Mouse (Mus musculus): ENCODE measurements at regions not wholly inside any gene's neighbourhood (a gene's known extent, or its start where the extent isn't known, plus 50 kb on each side); places are given as distances from the start of the nearest gene placed in this dataset.

DNA sequence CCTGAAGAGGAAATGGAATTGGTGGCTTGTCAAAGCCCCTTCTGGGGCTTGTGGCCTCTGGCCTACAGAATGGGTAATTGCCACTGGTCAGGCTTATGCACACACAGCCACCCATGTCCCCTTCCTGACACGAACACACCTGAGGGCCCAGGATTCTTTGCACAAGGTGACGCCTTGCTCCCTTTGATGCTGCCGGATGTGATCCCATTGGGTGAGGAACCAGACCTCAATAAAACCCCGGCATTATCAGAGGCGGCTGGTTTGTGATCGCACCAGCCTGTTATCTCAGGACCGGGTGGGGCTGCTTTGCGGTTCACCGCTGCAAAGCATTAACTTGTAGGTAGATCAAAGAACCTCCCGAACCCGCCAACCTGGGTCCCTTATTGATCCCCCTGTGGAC, 270.5 kb downstream of the Sox9 start:
- H3K9me3 ChIP-seq (ENCODE audit: low read length) = no peaks in the 10 kb centered on the region
- no peak for TF ChIP-seq CTCF (conservative IDR thresholded peaks at IDR 0.05; ENCODE audit: low read length)
- TF ChIP-seq NANOG (IDR thresholded peaks at IDR 0.05; ENCODE audit: borderline replicate concordance, low read length) = no peak
- TF ChIP-seq POU5F1 (IDR thresholded peaks at IDR 0.05; ENCODE audit: borderline replicate concordance, low read length) = no peak
- H3K4me3 ChIP-seq (replicated peaks; ENCODE audit: low read length) = no peak overlapping the region

GRCm38 (mm10) chr11:113056042-113056632, 274.1 kb downstream of the Sox9 start:
- no peak for TF ChIP-seq NANOG (IDR thresholded peaks at IDR 0.05; ENCODE audit: borderline replicate concordance, low read length)
- TF ChIP-seq POU5F1 (IDR thresholded peaks at IDR 0.05; ENCODE audit: borderline replicate concordance, low read length) = no peak
- TF ChIP-seq CTCF (conservative IDR thresholded peaks at IDR 0.05; ENCODE audit: low read length) = no peak
- peaks cover 21% of the 10 kb centered on the region for H3K27me3 ChIP-seq (ENCODE audit: insufficient read depth, low read length)
- no peaks in the 10 kb centered on the region for H3K36me3 ChIP-seq (ENCODE audit: insufficient read depth, low read length)
- no peaks in the 10 kb centered on the region; the same call in 1 of the 2 replicates for H3K4me1 ChIP-seq (replicated peaks; ENCODE audit: low read depth, low read length)
- H3K9me3 ChIP-seq (ENCODE audit: low read length) = no peaks in the 10 kb centered on the region
- no peak overlapping the region for H3K4me3 ChIP-seq (replicated peaks; ENCODE audit: low read length)

More for the DNA sequence above, 270.5 kb downstream of the Sox9 start:
- no peaks in the 10 kb centered on the region for H3K36me3 ChIP-seq (ENCODE audit: insufficient read depth, low read length)
- peaks cover 37% of the 10 kb centered on the region for H3K27me3 ChIP-seq (ENCODE audit: insufficient read depth, low read length)
- H3K4me1 ChIP-seq (replicated peaks; ENCODE audit: low read depth, low read length) = peaks cover 8% of the 10 kb centered on the region

DNA sequence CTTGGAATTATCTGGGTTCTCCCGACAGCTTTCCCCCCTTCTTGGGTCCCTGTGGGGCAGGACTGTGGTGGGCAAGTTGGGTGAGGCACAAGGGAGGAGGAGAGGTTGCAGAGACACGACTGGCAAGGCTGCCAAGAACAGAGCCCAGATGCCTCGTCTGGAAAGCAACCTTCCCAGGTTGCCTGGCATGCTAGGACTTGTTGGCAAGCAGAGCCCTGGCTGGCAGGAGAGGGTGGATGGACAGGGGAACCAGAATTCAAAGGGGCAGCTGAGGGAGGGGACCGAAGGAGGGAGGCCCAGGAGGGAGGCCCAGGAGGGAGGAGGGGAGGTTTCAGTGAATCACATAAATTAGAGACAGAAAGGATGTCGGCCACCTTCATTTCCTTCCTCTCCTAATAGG, 274.8 kb downstream of the Sox9 start:
- no peaks in the 10 kb centered on the region for H3K36me3 ChIP-seq (ENCODE audit: insufficient read depth, low read length)
- no peaks in the 10 kb centered on the region; the same call in 1 of the 2 replicates for H3K4me1 ChIP-seq (replicated peaks; ENCODE audit: low read depth, low read length)
- H3K4me3 ChIP-seq (replicated peaks; ENCODE audit: low read length) = no peak overlapping the region
- peaks cover 19% of the 10 kb centered on the region for H3K27me3 ChIP-seq (ENCODE audit: insufficient read depth, low read length)
- no peak for TF ChIP-seq POU5F1 (IDR thresholded peaks at IDR 0.05; ENCODE audit: borderline replicate concordance, low read length)
- no peak for TF ChIP-seq CTCF (conservative IDR thresholded peaks at IDR 0.05; ENCODE audit: low read length)
- no peak for TF ChIP-seq NANOG (IDR thresholded peaks at IDR 0.05; ENCODE audit: borderline replicate concordance, low read length)
- H3K9me3 ChIP-seq (ENCODE audit: low read length) = no peaks in the 10 kb centered on the region

DNA sequence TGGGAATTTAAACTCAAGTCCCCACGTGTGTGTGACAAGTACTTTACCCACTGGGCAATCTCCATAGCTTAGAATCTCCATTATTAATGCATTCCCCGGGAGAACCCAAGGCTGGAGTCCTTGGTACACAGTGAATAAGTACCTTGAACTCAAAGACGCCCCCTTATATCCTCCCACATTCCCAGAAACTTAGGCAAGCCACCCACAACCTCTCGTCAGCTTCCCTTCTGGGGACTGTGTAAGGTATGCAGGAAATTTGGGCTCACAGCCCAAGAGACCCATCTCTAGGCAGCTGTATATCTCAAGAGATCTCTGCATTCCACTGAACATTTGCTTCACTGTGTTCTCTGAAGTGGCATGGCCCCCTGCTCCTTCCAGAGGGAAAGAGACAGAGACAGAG, 288.3 kb downstream of the Sox9 start:
- H3K4me1 ChIP-seq (replicated peaks; ENCODE audit: low read depth, low read length) = peaks cover 5% of the 10 kb centered on the region; the same call in 1 of the 2 replicates
- H3K4me3 ChIP-seq (replicated peaks; ENCODE audit: low read length) = no peak overlapping the region
- TF ChIP-seq POU5F1 (IDR thresholded peaks at IDR 0.05; ENCODE audit: borderline replicate concordance, low read length) (no peak), NANOG (IDR thresholded peaks at IDR 0.05; ENCODE audit: borderline replicate concordance, low read length) (no peak)
- peaks cover 13% of the 10 kb centered on the region for H3K27me3 ChIP-seq (ENCODE audit: insufficient read depth, low read length)
- H3K36me3 ChIP-seq (ENCODE audit: insufficient read depth, low read length) = no peaks in the 10 kb centered on the region
- H3K9me3 ChIP-seq (ENCODE audit: low read length) = no peaks in the 10 kb centered on the region; the same call in 1 of the 2 replicates

GRCm38 (mm10) chr11:113071942-113072341, 289.9 kb downstream of the Sox9 start:
- no peak for TF ChIP-seq CTCF (conservative IDR thresholded peaks at IDR 0.05; ENCODE audit: low read length)
- TF ChIP-seq NANOG (IDR thresholded peaks at IDR 0.05; ENCODE audit: borderline replicate concordance, low read length) = no peak
- TF ChIP-seq POU5F1 (IDR thresholded peaks at IDR 0.05; ENCODE audit: borderline replicate concordance, low read length) = no peak
- Histone ChIP-seq H3K4me1 (replicated peaks; ENCODE audit: low read depth, low read length) (peaks cover 5% of the 10 kb centered on the region; the same call in 1 of the 2 replicates), H3K36me3 (ENCODE audit: insufficient read depth, low read length) (no peaks in the 10 kb centered on the region), H3K27me3 (ENCODE audit: insufficient read depth, low read length) (no peaks in the 10 kb centered on the region; the same call in 1 of the 2 replicates), H3K4me3 (replicated peaks; ENCODE audit: low read length) (no peak overlapping the region), H3K9me3 (ENCODE audit: low read length) (no peaks in the 10 kb centered on the region; the same call in 1 of the 2 replicates)

DNA sequence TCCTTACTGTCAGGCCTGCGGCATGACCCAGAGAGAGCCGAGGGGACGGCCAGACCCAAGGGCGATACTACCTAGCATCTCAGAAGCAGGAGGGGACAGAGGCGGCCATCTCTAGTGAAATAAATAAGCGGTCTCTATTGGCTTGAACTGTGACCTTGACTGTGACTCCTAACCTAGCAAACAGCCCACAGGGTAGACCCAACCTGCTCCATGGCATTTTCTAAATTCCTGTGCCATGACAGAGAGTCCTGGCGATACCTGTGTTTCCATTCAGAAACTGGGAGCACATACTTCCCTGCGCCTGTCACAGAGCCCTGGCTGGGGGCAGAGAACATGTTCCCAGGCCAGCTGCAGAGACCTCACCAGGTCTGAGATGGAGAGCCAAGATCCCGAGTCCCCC, 292.3 kb downstream of the Sox9 start:
- Histone ChIP-seq H3K4me1 (replicated peaks; ENCODE audit: low read depth, low read length) (no peaks in the 10 kb centered on the region), H3K27me3 (ENCODE audit: insufficient read depth, low read length) (peaks cover 4% of the 10 kb centered on the region; the same call in 1 of the 2 replicates), H3K36me3 (ENCODE audit: insufficient read depth, low read length) (no peaks in the 10 kb centered on the region), H3K9me3 (ENCODE audit: low read length) (no peaks in the 10 kb centered on the region; the same call in 1 of the 2 replicates), H3K4me3 (replicated peaks; ENCODE audit: low read length) (no peak overlapping the region)
- TF ChIP-seq POU5F1 (IDR thresholded peaks at IDR 0.05; ENCODE audit: borderline replicate concordance, low read length) = no peak
- TF ChIP-seq NANOG (IDR thresholded peaks at IDR 0.05; ENCODE audit: borderline replicate concordance, low read length) = no peak
- TF ChIP-seq CTCF (conservative IDR thresholded peaks at IDR 0.05; ENCODE audit: low read length) = no peak

GRCm38 (mm10) chr11:113076371-113076770, 294.3 kb downstream of the Sox9 start:
- Histone ChIP-seq H3K36me3 (ENCODE audit: insufficient read depth, low read length) (no peaks in the 10 kb centered on the region), H3K4me1 (replicated peaks; ENCODE audit: low read depth, low read length) (no peaks in the 10 kb centered on the region), H3K27me3 (ENCODE audit: insufficient read depth, low read length) (peaks cover 4% of the 10 kb centered on the region; the same call in 1 of the 2 replicates), H3K9me3 (ENCODE audit: low read length) (no peaks in the 10 kb centered on the region; the same call in 1 of the 2 replicates), H3K4me3 (replicated peaks; ENCODE audit: low read length) (no peak overlapping the region)
- TF ChIP-seq POU5F1 (IDR thresholded peaks at IDR 0.05; ENCODE audit: borderline replicate concordance, low read length) (no peak), CTCF (conservative IDR thresholded peaks at IDR 0.05; ENCODE audit: low read length) (no peak), NANOG (IDR thresholded peaks at IDR 0.05; ENCODE audit: borderline replicate concordance, low read length) (no peak)

DNA sequence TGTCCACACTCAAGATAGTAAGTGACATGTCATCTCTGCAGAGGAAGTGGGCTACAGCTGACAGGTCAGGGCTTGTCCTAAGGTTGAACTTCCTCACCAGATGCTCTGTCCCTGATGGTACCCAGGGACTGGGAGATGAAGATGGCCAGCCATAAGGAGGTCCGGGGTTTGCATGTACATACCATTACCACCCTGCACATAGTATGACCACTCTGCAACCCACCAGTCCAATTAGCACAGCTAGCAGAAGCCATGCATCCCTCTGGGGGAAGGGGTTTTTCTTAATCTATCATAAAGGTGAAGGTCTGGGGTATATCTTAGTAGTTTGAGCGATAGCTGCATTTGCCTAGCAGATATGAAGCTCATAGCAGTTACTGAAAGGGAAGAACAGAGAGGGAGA, 298.3 kb downstream of the Sox9 start:
- Histone ChIP-seq H3K36me3 (ENCODE audit: insufficient read depth, low read length) (no peaks in the 10 kb centered on the region), H3K4me1 (replicated peaks; ENCODE audit: low read depth, low read length) (peaks cover 6% of the 10 kb centered on the region; the same call in 1 of the 2 replicates), H3K4me3 (replicated peaks; ENCODE audit: low read length) (no peak overlapping the region), H3K27me3 (ENCODE audit: insufficient read depth, low read length) (peaks cover 16% of the 10 kb centered on the region), H3K9me3 (ENCODE audit: low read length) (no peaks in the 10 kb centered on the region)
- TF ChIP-seq CTCF (conservative IDR thresholded peaks at IDR 0.05; ENCODE audit: low read length) (no peak), POU5F1 (IDR thresholded peaks at IDR 0.05; ENCODE audit: borderline replicate concordance, low read length) (no peak), NANOG (IDR thresholded peaks at IDR 0.05; ENCODE audit: borderline replicate concordance, low read length) (no peak)
